Mouse (Mus musculus): Measurements from ENCODE around the gene Ncf2. TPM values are rescaled to one million over a fixed set of nuclear protein-coding genes. Genes with fewer than 3 reads are reported as not detected.

Gene Ncf2
- total RNA-seq, 1 experiment: 5.4 TPM

DNA sequence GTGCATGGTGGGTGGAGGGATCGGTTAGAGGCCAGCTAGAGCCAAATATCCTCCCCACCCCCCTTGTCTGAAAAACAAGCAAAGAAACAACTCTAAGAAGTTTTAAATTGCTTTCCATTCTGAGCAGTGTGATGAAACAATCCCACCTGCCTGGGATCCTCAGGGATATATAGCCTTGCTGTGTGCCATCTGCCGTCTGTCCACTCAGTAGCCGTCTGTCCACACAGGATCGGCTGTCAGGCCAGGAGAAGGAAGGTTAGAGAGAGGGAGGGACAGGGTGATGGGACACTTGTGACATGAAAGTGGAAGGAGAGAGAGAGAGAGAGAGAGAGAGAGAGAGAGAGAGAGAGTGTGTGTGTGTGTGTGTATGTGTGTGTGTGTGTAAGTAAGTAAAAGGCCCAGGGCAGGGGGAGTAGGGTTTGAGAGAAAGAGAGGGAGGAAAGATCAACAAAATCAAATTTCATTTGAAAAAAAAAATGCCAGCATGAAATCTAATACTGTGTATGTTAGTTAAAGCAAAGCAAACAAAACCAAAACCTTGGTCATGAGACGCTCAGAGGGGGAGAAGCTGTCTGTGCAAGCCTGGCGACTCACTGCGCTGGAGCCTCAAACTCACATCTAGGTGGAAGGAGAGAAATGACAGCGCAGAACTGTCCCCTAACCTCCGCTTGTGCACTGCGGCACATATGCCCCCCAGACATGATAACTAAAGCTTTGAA lies 28.8 kb downstream of the Ncf2 start:
- in situ Hi-C loops (cut with MboI; ENCODE audit: low sequenced_read_pairs in 2 of 2, unreplicated experiment in 2 of 2): no loop called here

DNA sequence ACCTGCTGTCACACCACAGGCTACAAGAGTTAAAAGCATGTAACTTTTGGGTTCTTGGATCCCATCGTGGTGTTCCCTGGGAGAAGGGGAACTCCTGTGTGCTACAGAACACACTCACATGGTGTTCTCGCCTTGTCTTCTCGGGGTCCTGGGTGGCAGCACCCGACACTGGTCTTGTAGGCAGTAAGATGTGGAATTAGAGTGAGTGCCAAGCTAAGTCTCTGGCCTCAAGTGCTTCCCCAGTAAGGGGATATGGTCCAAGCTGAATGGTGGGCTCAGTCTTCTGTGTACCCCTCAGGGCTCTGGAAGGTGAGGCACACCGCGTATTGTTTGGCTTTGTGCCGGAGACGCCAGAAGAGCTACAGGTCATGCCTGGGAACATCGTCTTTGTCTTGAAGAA lies 30.1 kb downstream of the Ncf2 start:
- no peak for TF ChIP-seq MAFK (IDR thresholded peaks at IDR 0.05; ENCODE audit: insufficient read depth, low read depth, low read length)
- no peak for TF ChIP-seq ZC3H11A (IDR thresholded peaks at IDR 0.05; ENCODE audit: borderline replicate concordance, low read depth, low read length)
- TF ChIP-seq HCFC1 (IDR thresholded peaks at IDR 0.05; ENCODE audit: borderline replicate concordance, insufficient read depth, low read length): no peak
- no peak for TF ChIP-seq CHD2 (IDR thresholded peaks at IDR 0.05; ENCODE audit: low read depth, low read length)
- TF ChIP-seq ZNF384 (IDR thresholded peaks at IDR 0.05; ENCODE audit: low read depth, low read length): no peak
- in situ Hi-C loops (cut with MboI; ENCODE audit: low sequenced_read_pairs in 2 of 2, unreplicated experiment in 2 of 2): no loop called here

More for the DNA sequence above, 28.8 kb downstream of the Ncf2 start:
- TF ChIP-seq HCFC1 (IDR thresholded peaks at IDR 0.05; ENCODE audit: borderline replicate concordance, insufficient read depth, low read length) (no peak), CHD2 (IDR thresholded peaks at IDR 0.05; ENCODE audit: low read depth, low read length) (no peak), MAFK (IDR thresholded peaks at IDR 0.05; ENCODE audit: insufficient read depth, low read depth, low read length) (no peak), ZC3H11A (IDR thresholded peaks at IDR 0.05; ENCODE audit: borderline replicate concordance, low read depth, low read length) (no peak), ZNF384 (IDR thresholded peaks at IDR 0.05; ENCODE audit: low read depth, low read length) (no peak)
- no peak for DNase-seq (ENCODE audit: low read depth, low spot score)
- Histone ChIP-seq H3K27ac (ENCODE audit: insufficient read depth, low read depth, low read length, poor library complexity, severe bottlenecking) (no peak overlapping the region), H3K4me1 (ENCODE audit: control insufficient read depth in 2 of 2, insufficient read depth in 2 of 2, low read length in 2 of 2, poor library complexity in 1 of 2) (peaks cover 2 to 20% of the 10 kb centered on the region in 2 experiments; a peak in 2 of 4 replicates), H3K9ac (ENCODE audit: insufficient read depth, low read depth, low read length, poor library complexity, severe bottlenecking) (no peak overlapping the region), H3K36me3 (ENCODE audit: control insufficient read depth, insufficient read depth, low read length, poor library complexity, severe bottlenecking) (peaks cover 2% of the 10 kb centered on the region; the same call in 1 of the 2 replicates), H3K4me3 (ENCODE audit: insufficient read depth in 1 of 2, low read depth in 1 of 2, low read length in 2 of 2, poor library complexity in 1 of 2, severe bottlenecking in 1 of 2) (no peak overlapping the region), H3K9me3 (ENCODE audit: control insufficient read depth, insufficient read depth, low read depth, low read length) (no peaks in the 10 kb centered on the region)

DNA sequence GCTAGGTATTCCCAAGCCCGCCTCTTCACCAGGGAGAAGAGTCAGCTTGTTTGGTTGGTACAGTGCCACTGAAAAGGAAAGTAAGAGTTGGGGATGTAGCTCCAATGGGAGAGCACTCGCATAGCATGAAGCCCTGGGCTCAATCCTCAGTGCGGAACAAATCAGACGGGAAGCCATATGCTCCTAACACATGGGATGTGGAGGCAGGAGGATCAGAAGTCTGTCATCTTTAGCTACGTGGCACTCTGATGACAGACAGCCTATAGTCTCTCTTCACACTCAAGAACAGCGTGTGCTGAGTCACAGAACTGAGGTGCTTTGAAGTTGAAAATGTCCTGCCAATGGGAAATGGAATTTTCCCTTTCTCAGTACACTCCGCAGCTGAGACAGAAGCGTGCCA lies 31.0 kb downstream of the Ncf2 start:
- Histone ChIP-seq H3K9me3 (ENCODE audit: control insufficient read depth, insufficient read depth, low read depth, low read length) (no peaks in the 10 kb centered on the region), H3K27ac (ENCODE audit: insufficient read depth, low read depth, low read length, poor library complexity, severe bottlenecking) (no peak overlapping the region), H3K4me1 (ENCODE audit: control insufficient read depth in 2 of 2, insufficient read depth in 2 of 2, low read length in 2 of 2, poor library complexity in 1 of 2) (peaks cover 2 to 22% of the 10 kb centered on the region in 2 experiments; a peak in 3 of 4 replicates), H3K36me3 (ENCODE audit: control insufficient read depth, insufficient read depth, low read length, poor library complexity, severe bottlenecking) (peaks cover 2% of the 10 kb centered on the region; the same call in 1 of the 2 replicates), H3K9ac (ENCODE audit: insufficient read depth, low read depth, low read length, poor library complexity, severe bottlenecking) (no peak overlapping the region), H3K4me3 (ENCODE audit: insufficient read depth in 1 of 2, low read depth in 1 of 2, low read length in 2 of 2, poor library complexity in 1 of 2, severe bottlenecking in 1 of 2) (no peak overlapping the region)
- in situ Hi-C loops (cut with MboI; ENCODE audit: low sequenced_read_pairs in 2 of 2, unreplicated experiment in 2 of 2): no loop called here
- no peak for TF ChIP-seq ZC3H11A (IDR thresholded peaks at IDR 0.05; ENCODE audit: borderline replicate concordance, low read depth, low read length)
- no peak for TF ChIP-seq CHD2 (IDR thresholded peaks at IDR 0.05; ENCODE audit: low read depth, low read length)
- no peak for TF ChIP-seq MAFK (IDR thresholded peaks at IDR 0.05; ENCODE audit: insufficient read depth, low read depth, low read length)
- no peak for TF ChIP-seq HCFC1 (IDR thresholded peaks at IDR 0.05; ENCODE audit: borderline replicate concordance, insufficient read depth, low read length)
- TF ChIP-seq ZNF384 (IDR thresholded peaks at IDR 0.05; ENCODE audit: low read depth, low read length): no peak
- DNase-seq (ENCODE audit: low read depth, low spot score): no peak

More for the DNA sequence above, 30.1 kb downstream of the Ncf2 start:
- H3K9ac ChIP-seq (ENCODE audit: insufficient read depth, low read depth, low read length, poor library complexity, severe bottlenecking): no peak overlapping the region
- H3K4me3 ChIP-seq (ENCODE audit: insufficient read depth in 1 of 2, low read depth in 1 of 2, low read length in 2 of 2, poor library complexity in 1 of 2, severe bottlenecking in 1 of 2): no peak overlapping the region
- no peak overlapping the region for H3K27ac ChIP-seq (ENCODE audit: insufficient read depth, low read depth, low read length, poor library complexity, severe bottlenecking)
- DNase-seq (ENCODE audit: low read depth, low spot score): no peak
- peaks cover 2% of the 10 kb centered on the region; the same call in 1 of the 2 replicates for H3K36me3 ChIP-seq (ENCODE audit: control insufficient read depth, insufficient read depth, low read length, poor library complexity, severe bottlenecking)
- H3K4me1 ChIP-seq (ENCODE audit: control insufficient read depth in 2 of 2, insufficient read depth in 2 of 2, low read length in 2 of 2, poor library complexity in 1 of 2): peaks cover 2 to 22% of the 10 kb centered on the region in 2 experiments; a peak in 2 of 4 replicates
- no peaks in the 10 kb centered on the region for H3K9me3 ChIP-seq (ENCODE audit: control insufficient read depth, insufficient read depth, low read depth, low read length)

GRCm38 (mm10) chr1:152831619-152832018 lies 31.6 kb downstream of the Ncf2 start:
- no peak overlapping the region for H3K9ac ChIP-seq (ENCODE audit: insufficient read depth, low read depth, low read length, poor library complexity, severe bottlenecking)
- no peak overlapping the region for H3K4me3 ChIP-seq (ENCODE audit: insufficient read depth in 1 of 2, low read depth in 1 of 2, low read length in 2 of 2, poor library complexity in 1 of 2, severe bottlenecking in 1 of 2)
- in situ Hi-C loops (cut with MboI; ENCODE audit: low sequenced_read_pairs in 2 of 2, unreplicated experiment in 2 of 2): no loop called here
- H3K27ac ChIP-seq (ENCODE audit: insufficient read depth, low read depth, low read length, poor library complexity, severe bottlenecking): no peak overlapping the region
- DNase-seq (ENCODE audit: low read depth, low spot score): no peak
- H3K36me3 ChIP-seq (ENCODE audit: control insufficient read depth, insufficient read depth, low read length, poor library complexity, severe bottlenecking): peaks cover 4% of the 10 kb centered on the region; the same call in 1 of the 2 replicates
- H3K4me1 ChIP-seq (ENCODE audit: control insufficient read depth in 2 of 2, insufficient read depth in 2 of 2, low read length in 2 of 2, poor library complexity in 1 of 2): peaks cover 2 to 22% of the 10 kb centered on the region in 2 experiments; a peak in 3 of 4 replicates
- TF ChIP-seq HCFC1 (IDR thresholded peaks at IDR 0.05; ENCODE audit: borderline replicate concordance, insufficient read depth, low read length) (no peak), ZNF384 (IDR thresholded peaks at IDR 0.05; ENCODE audit: low read depth, low read length) (no peak), MAFK (IDR thresholded peaks at IDR 0.05; ENCODE audit: insufficient read depth, low read depth, low read length) (no peak), CHD2 (IDR thresholded peaks at IDR 0.05; ENCODE audit: low read depth, low read length) (no peak), ZC3H11A (IDR thresholded peaks at IDR 0.05; ENCODE audit: borderline replicate concordance, low read depth, low read length) (no peak)
- no peaks in the 10 kb centered on the region for H3K9me3 ChIP-seq (ENCODE audit: control insufficient read depth, insufficient read depth, low read depth, low read length)

Measured in ES-E14 (cell line).